Mouse (Mus musculus): Measurements from ENCODE around the gene Kcnmb1.

Gene Kcnmb1

DNA sequence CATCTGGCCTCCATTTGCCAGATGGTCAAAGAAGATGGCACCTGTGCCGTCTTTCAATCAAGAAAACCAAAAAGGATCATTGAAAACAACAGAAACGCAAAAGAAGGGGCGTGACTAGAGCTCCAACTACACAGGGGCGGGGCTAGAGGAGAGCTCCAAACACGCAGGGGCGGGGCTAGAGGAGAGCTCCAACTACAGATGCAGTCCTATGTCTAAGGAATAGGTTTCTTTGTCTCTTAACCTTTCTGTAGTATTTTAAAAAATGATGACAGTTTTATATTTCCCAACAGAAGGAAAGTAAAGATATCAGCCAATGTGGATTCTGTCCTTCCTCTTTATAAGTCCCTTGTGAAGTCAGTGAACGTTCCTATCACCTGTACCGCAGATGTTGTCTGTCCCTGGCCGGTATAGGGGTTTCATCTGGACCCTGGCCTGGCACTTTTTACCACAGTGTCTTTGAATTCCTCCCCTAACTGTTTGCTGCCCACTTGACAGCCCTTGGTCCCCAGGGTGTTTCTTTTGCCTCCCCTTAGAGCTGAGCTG is 18.0 kb upstream of the Kcnmb1 start:
- no peak for DNase-seq

GRCm38 (mm10) chr11:33946501-33946900 is 16.3 kb upstream of the Kcnmb1 start:
- no peak for DNase-seq

DNA sequence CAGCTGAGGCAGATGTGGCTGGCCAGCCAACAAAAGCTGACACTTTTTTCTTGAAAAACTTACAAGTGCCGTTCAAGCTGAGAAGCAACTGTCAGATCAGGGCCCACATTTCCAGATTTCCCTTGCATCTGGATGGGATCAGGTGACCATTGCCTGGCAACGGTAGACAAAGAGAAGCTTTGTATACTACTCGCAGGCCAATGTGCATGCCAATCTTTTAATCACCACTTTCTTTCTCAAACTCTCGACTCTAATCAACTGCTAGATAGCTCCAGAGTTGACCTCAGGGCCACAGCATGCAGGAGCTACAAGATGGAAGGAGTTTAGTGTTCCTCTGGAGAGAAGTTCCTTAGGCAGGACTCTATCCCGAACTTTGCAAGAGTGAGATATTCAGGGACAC is 11.7 kb upstream of the Kcnmb1 start:
- DNase-seq, result no peak

- no peak for DNase-seq
These were observed 10.9 kb upstream of the Kcnmb1 start for GRCm38 (mm10) chr11:33951684-33952625.

GRCm38 (mm10) chr11:33955982-33956381 is 6.8 kb upstream of the Kcnmb1 start:
- no peak for DNase-seq

DNA sequence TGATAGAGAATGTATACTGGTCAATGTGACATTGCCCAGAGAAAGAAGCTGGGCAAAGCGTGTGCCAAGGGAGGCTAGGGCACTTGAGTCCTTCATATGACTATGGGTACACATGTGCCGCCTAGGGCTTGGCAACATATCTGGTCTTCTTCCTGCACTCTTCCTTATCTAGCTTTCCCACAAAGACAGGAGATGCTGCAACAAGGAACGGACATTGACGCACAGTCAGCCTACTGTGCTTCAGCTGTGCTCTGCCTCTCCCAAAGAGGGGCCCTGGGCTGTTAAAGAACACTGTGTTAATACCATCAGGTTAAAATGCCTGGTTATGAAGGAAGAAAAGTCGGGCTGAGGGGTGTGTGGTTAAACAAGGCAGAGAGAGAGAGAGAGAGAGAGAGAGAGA is 6.2 kb upstream of the Kcnmb1 start:
- no peak for DNase-seq

- DNase-seq, result no peak
These were observed 5.2 kb upstream of the Kcnmb1 start for GRCm38 (mm10) chr11:33957595-33957994.

GRCm38 (mm10) chr11:33958713-33959112 is 4.1 kb upstream of the Kcnmb1 start:
- DNase-seq, result peak; percentile 71

GRCm38 (mm10) chr11:33962178-33962577 is 635 bp upstream of the Kcnmb1 start:
- DNase-seq, result no peak

DNA sequence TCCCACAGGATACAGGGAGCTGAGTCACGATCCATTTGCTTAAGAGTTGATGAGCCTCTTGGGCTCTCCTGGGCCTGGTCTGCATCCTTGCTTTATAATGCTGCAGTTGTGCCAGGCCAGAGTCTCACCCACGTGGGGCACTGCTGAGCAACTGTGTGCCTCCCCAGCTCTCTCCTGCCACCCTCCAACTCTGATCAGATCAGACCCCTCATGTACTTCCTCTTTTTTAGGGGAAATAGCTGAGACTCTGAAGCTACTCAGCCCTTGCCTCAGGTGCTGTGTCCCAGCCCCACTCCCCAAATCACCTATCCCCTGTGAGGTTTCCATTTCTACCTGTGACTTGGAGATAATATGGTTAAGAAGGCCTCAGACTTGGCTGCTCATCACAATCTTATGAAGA is 2.6 kb downstream of the Kcnmb1 start:
- DNase-seq, result no peak

- DNase-seq, result no peak
These were observed 4.9 kb downstream of the Kcnmb1 start for GRCm38 (mm10) chr11:33967708-33968107.

- DNase-seq, result peak; percentile 43
These were observed 6.4 kb downstream of the Kcnmb1 start for GRCm38 (mm10) chr11:33969199-33969598.

- DNase-seq, result no peak
These were observed 9.3 kb downstream of the Kcnmb1 start for GRCm38 (mm10) chr11:33972114-33972513.

DNA sequence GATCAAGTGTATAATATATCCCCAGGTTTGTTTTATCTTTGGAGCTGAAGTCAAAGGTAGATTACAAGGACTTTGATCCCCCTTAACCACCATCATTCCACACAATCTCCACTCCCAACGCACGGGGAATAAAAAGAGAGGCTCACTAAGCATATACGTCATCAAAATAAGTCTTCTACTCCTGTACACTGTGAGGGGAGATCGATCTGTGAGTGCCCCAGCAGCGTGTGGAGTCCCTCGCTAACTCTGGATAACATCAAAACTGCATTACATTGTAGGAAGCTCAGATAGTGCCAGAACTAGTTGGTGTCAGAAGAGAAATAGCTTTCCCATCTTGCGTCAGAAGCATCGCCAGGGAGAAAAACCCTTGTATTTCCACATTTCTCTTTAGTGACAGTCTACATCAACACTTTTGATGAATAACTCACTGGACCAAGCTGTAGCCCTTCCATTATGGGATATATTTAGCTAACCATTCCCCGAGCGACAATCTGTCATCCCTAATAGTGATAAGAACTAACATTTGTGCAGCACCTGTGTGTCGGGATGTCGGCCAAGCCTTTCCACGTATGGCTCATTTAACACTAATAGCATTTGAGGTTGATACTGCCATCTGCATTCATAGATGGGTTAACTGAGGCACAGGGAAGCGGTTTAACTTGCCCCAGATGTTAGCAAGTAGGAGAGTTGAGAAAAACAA is 11.7 kb downstream of the Kcnmb1 start:
- DNase-seq, result no peak

GRCm38 (mm10) chr11:33975121-33975520 is 12.3 kb downstream of the Kcnmb1 start:
- no peak for DNase-seq

- DNase-seq, result no peak
These were observed 17.3 kb downstream of the Kcnmb1 start for GRCm38 (mm10) chr11:33980146-33980545.

DNA sequence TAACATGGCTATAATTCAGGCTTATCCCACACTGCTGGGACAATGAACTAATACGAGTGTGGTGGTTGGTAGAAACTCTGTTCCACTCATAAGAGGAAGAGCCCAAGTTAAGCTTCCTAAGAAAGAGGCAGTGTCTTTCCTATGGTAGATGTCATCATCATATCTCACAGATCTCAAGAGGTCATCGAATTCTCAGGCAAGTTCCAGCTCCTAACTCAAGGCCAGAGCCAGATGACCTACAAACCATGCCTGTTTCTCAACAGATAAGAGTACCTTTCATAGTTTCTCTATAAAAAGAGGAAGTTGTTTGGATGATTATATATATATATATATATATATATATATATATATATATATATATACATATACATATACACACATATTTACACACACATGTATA is 23.7 kb downstream of the Kcnmb1 start:
- no peak for DNase-seq

- no peak for DNase-seq
These were observed 27.2 kb downstream of the Kcnmb1 start for GRCm38 (mm10) chr11:33990002-33990401.

DNA sequence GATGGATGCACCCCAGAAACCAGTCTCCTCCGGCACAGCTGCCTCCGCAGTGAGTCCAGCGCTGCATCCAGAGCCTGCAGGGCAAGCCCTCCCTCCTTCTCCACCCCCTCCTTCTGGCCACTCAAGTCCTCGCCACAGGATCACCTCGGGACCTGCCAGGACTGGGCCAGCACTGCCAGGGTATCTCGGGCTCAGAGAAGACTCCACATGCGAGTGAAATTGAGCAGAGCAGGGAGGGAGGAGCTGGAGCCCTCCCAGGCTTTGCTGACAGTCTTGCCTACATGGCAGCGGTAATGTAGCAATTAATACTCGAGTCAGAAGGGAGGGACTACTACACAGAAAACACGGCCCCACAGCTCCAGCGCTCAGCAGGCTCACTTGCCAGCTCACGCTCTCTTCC is 30.1 kb downstream of the Kcnmb1 start, which contains the start of gene Kcnip1:
TSS of gene Kcnip1 (minus strand) at position 215 of the 400 bp plus-strand sequence.
- DNase-seq, result peak; percentile 25

- DNase-seq, result no peak
These were observed 30.7 kb downstream of the Kcnmb1 start for GRCm38 (mm10) chr11:33993496-33993895.

GRCm38 (mm10) chr11:33998244-33998643 is 35.4 kb downstream of the Kcnmb1 start:
- DNase-seq, result no peak

GRCm38 (mm10) chr11:34000416-34000815 is 37.6 kb downstream of the Kcnmb1 start:
- DNase-seq, result no peak

DNA sequence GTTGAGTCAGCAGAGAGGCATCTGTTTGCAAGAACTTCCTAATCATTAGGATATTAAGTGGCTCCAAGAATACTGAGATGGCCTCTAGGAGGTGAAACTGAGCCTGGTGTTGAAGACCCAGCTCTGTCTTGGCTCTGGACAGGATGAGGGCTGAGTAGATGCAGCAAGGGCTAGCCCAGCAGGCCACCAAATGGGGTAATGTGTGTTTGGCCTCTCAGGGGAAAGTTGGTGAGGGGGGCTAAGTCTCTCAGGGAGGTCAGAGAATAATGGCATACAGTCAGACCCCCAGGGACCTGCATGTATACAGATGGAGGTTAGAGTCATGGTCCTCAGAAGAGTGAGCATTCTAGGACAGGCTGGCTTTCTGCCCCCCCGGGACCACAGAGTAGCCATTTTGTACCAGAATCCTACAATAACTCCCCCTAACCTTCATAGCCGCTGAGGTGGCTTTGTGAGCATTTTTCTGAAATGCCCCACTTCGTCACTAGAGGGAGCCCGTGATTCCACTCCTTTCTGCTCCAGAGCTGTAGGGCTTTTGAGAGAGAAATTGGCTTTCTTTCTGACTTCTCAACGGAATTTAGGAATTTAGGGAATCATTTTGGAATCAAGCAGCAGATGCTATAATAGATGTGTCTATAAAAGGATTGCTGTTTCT is 39.3 kb downstream of the Kcnmb1 start:
- DNase-seq, result peak; percentile 72

Data from kidney, postnatal 10 days (tissue).